Mouse (Mus musculus): ENCODE results near the gene Zdhhc16. TPM values are rescaled to one million over a fixed set of nuclear protein-coding genes. Genes with fewer than 3 reads are reported as not detected.
A peak's percentile ranks its signal among the peaks of the same experiment; 100 is the strongest.

The Zdhhc16 gene
- 62.7 and 73.7 TPM in 2 replicates for total RNA-seq (2012; rRNA removed)

DNA sequence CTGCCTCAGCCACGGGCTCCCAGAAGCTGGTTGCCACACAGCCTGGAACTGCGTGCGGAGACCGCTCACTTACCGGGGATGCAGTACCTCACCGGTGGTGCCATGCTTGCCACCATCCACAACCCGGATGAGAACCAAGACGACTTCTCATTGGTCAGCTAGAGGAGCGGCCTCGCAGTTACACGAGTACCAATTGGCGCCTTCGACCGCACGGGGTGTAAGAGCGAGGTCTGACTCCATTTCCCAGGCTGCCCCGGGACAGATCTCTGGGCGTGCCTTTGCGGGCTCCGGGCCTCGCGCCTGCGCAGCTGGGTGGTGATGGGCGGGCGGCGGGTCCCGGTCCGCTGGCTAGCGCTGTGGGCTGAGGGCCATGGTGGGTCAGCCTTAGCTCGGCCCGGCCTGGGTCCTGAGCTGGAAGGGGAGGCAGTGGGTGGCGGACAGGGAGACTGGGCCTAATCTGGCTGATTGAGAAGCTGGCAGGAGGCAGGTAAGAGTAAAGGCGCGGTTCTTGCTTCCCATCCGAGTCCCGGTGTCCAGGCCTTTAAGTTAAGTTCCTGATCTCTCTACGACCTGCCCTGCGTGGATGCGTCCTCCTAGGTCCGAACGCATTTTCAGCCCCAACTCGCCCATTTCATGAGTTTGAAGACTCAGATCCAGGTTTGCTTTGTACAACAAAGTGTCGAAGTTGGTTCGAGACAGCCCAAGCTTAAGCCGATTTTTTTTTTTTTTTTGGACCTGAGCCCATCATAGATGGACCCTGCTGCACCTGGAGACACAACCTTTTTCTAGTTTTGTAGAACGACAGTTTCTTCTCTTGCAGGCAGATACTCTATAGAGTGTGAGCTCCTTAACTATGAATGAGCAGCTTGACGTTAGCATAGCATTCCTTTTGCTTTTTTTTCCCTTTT lies at the start of gene Zdhhc16, which contains the start of gene Exosc1:
Gene Zdhhc16 (plus strand): TSS at position 302 of the 908 bp plus-strand sequence.
Gene Exosc1 (minus strand): TSS at position 245 of the 908 bp plus-strand sequence.
- peak; percentile 93 for DNase-seq (ENCODE audit: low read depth, low spot score)
- Histone ChIP-seq H3K4me1 (ENCODE audit: control insufficient read depth in 2 of 2, insufficient read depth in 2 of 2, low read length in 2 of 2, poor library complexity in 1 of 2) (0 out of 4 replicates have a peak, but pooled peaks cover 0 to 4% of the 10 kb centered on the region in 2 experiments), H3K9ac (ENCODE audit: insufficient read depth, low read depth, low read length, poor library complexity, severe bottlenecking) (peak within 1 kb of the TSS; percentile 93), H3K4me3 (ENCODE audit: insufficient read depth in 1 of 2, low read depth in 1 of 2, low read length in 2 of 2, poor library complexity in 1 of 2, severe bottlenecking in 1 of 2) (peak within 1 kb of the TSS; percentile 88 to 100), H3K36me3 (ENCODE audit: control insufficient read depth, insufficient read depth, low read length, poor library complexity, severe bottlenecking) (peaks cover 21% of the 10 kb centered on the region), H3K27ac (ENCODE audit: insufficient read depth, low read depth, low read length, poor library complexity, severe bottlenecking) (no peak within 1 kb of the TSS), H3K9me3 (ENCODE audit: control insufficient read depth, insufficient read depth, low read depth, low read length) (no peaks in the 10 kb centered on the region)
- in situ Hi-C loops (cut with MboI; ENCODE audit: low sequenced_read_pairs in 2 of 2, unreplicated experiment in 2 of 2): no loop called here
- TF ChIP-seq CHD2 (IDR thresholded peaks at IDR 0.05; ENCODE audit: low read depth, low read length) (peak; percentile 90), ZC3H11A (IDR thresholded peaks at IDR 0.05; ENCODE audit: borderline replicate concordance, low read depth, low read length) (no peak), HCFC1 (IDR thresholded peaks at IDR 0.05; ENCODE audit: borderline replicate concordance, insufficient read depth, low read length) (peak; percentile 89)

DNA sequence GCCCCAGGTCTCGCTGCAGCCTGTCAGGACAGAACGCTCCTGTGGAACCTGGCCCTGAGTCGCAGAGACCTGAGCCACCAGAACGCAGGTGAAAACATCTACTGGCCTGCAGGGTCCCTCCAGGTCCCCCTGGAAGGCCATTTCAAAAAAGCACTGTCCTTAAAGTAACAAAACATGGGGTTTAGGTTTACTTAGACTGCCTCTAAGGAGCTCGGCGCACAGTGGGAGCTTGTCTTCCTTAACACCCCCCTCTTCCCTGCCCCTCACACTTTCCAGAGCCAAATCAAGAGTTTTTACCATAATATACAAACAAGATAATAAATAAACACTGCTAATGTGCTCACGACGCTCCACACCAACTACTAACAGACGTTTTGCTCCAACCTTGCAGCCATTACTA lies 49.4 kb upstream of the Zdhhc16 start:
- Histone ChIP-seq H3K4me3 (ENCODE audit: insufficient read depth in 1 of 2, low read depth in 1 of 2, low read length in 2 of 2, poor library complexity in 1 of 2, severe bottlenecking in 1 of 2) (no peak overlapping the region), H3K9ac (ENCODE audit: insufficient read depth, low read depth, low read length, poor library complexity, severe bottlenecking) (no peak overlapping the region), H3K27ac (ENCODE audit: insufficient read depth, low read depth, low read length, poor library complexity, severe bottlenecking) (no peak overlapping the region), H3K36me3 (ENCODE audit: control insufficient read depth, insufficient read depth, low read length, poor library complexity, severe bottlenecking) (peaks cover 69% of the 10 kb centered on the region), H3K9me3 (ENCODE audit: control insufficient read depth, insufficient read depth, low read depth, low read length) (no peaks in the 10 kb centered on the region), H3K4me1 (ENCODE audit: control insufficient read depth in 2 of 2, insufficient read depth in 2 of 2, low read length in 2 of 2, poor library complexity in 1 of 2) (peaks cover 0 to 4% of the 10 kb centered on the region in 2 experiments; a peak in 1 of 4 replicates)
- no peak for DNase-seq (ENCODE audit: low read depth, low spot score)
- TF ChIP-seq ZNF384 (IDR thresholded peaks at IDR 0.05; ENCODE audit: low read depth, low read length): no peak
- TF ChIP-seq HCFC1 (IDR thresholded peaks at IDR 0.05; ENCODE audit: borderline replicate concordance, insufficient read depth, low read length): no peak
- TF ChIP-seq MAFK (IDR thresholded peaks at IDR 0.05; ENCODE audit: insufficient read depth, low read depth, low read length): no peak
- no peak for TF ChIP-seq ZC3H11A (IDR thresholded peaks at IDR 0.05; ENCODE audit: borderline replicate concordance, low read depth, low read length)
- TF ChIP-seq CHD2 (IDR thresholded peaks at IDR 0.05; ENCODE audit: low read depth, low read length): no peak
- in situ Hi-C loops (cut with MboI; ENCODE audit: low sequenced_read_pairs in 2 of 2, unreplicated experiment in 2 of 2): no loop called here

- Histone ChIP-seq H3K4me1 (ENCODE audit: control insufficient read depth in 2 of 2, insufficient read depth in 2 of 2, low read length in 2 of 2, poor library complexity in 1 of 2) (peaks cover 0 to 4% of the 10 kb centered on the region in 2 experiments; a peak in 1 of 4 replicates), H3K4me3 (ENCODE audit: insufficient read depth in 1 of 2, low read depth in 1 of 2, low read length in 2 of 2, poor library complexity in 1 of 2, severe bottlenecking in 1 of 2) (no peak overlapping the region), H3K9ac (ENCODE audit: insufficient read depth, low read depth, low read length, poor library complexity, severe bottlenecking) (no peak overlapping the region), H3K27ac (ENCODE audit: insufficient read depth, low read depth, low read length, poor library complexity, severe bottlenecking) (no peak overlapping the region), H3K36me3 (ENCODE audit: control insufficient read depth, insufficient read depth, low read length, poor library complexity, severe bottlenecking) (peaks cover 70% of the 10 kb centered on the region), H3K9me3 (ENCODE audit: control insufficient read depth, insufficient read depth, low read depth, low read length) (no peaks in the 10 kb centered on the region)
- TF ChIP-seq ZC3H11A (IDR thresholded peaks at IDR 0.05; ENCODE audit: borderline replicate concordance, low read depth, low read length): no peak
- in situ Hi-C loops (cut with MboI; ENCODE audit: low sequenced_read_pairs in 2 of 2, unreplicated experiment in 2 of 2): no loop called here
- DNase-seq (ENCODE audit: low read depth, low spot score): no peak
These were observed 45.1 kb upstream of the Zdhhc16 start for GRCm38 (mm10) chr19:41888191-41888590.

DNA sequence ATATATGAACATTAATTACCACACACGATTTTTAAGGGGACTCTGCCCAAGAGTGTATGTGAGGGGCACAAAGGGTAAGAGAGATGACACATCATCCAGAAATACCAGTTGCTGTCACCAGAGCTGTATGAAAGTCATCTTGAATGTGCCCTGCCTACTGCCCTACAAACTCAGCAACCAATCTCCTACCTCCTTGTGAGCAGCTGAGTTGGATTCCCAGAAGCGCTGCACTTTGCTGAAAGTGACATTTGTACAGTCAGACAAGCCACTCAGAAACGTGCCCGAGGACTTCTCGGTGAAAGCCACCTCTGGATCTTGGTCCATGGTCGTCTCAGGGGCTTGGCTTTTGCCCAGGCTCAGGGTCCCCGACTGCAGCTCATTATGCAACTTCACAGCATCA lies 38.3 kb upstream of the Zdhhc16 start:
- peaks cover 19% of the 10 kb centered on the region for H3K36me3 ChIP-seq (ENCODE audit: control insufficient read depth, insufficient read depth, low read length, poor library complexity, severe bottlenecking)
- in situ Hi-C loops (cut with MboI; ENCODE audit: low sequenced_read_pairs in 2 of 2, unreplicated experiment in 2 of 2): no loop called here
- no peak overlapping the region for H3K27ac ChIP-seq (ENCODE audit: insufficient read depth, low read depth, low read length, poor library complexity, severe bottlenecking)
- H3K4me1 ChIP-seq (ENCODE audit: control insufficient read depth in 2 of 2, insufficient read depth in 2 of 2, low read length in 2 of 2, poor library complexity in 1 of 2): no peaks in the 10 kb centered on the region; a peak in 1 of 4 replicates
- no peaks in the 10 kb centered on the region for H3K9me3 ChIP-seq (ENCODE audit: control insufficient read depth, insufficient read depth, low read depth, low read length)
- peak overlapping the region; percentile 88; the same call in 1 of the 2 replicates for H3K9ac ChIP-seq (ENCODE audit: insufficient read depth, low read depth, low read length, poor library complexity, severe bottlenecking)
- H3K4me3 ChIP-seq (ENCODE audit: insufficient read depth in 1 of 2, low read depth in 1 of 2, low read length in 2 of 2, poor library complexity in 1 of 2, severe bottlenecking in 1 of 2): peak overlapping the region; percentile 77 to 88; a peak in 3 of 4 replicates
- DNase-seq (ENCODE audit: low read depth, low spot score): no peak
- no peak for TF ChIP-seq CHD2 (IDR thresholded peaks at IDR 0.05; ENCODE audit: low read depth, low read length)

All from ES-E14 (cell line).